Comparison of ENCODE assay signal across 12 mouse cellular contexts in the genomic region with DNA sequence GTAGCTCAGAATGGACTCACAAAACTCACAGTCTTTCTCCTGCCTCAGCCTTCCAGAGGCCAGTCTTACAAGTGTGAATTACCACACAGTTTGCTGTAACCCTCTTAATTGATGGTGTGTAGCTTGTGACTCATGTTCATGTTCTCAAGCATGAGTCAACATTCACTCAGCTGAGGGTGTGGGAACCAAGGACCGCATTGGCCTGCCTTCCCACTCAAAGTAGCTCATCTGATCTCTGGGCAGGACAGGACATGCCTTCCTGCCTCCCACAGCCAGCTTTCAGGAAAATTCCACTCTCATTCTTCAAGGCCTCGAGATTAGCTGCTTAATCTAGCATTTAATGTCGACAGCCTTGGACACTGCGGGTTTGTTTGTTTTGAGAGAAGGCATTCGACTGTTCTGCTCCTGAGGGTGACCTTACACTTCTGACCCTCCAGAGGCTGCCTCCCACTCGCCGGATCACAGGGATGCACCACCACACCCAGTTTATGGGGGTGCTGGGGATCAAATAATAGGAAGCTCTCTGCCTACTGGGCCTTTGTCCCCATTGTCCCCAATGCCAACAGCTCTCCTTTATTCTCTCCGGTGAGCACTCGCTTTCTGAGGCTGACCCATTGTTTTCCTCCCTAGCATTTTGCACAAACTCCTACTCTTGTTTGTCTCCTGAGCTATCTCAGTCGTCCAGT. TPM values are rescaled to one million over a fixed set of nuclear protein-coding genes. Genes with fewer than 3 reads are reported as not detected.
DNase-seq lines count a peak whose midpoint lies in the region; ATAC-seq and TF ChIP-seq lines count a peak whose summit lies in the region.
"Had no signal": no experiment of that assay in that cellular context is flagged by ENCODE, and none has a peak within 500 bp of the region (broad histone marks: within the 10 kb centered on the region; RNA-seq: fewer than 3 reads in every experiment).

No protein-coding gene starts in this region.

- POLR2A ChIA-PET in Patski (lab: Charles Lee) = interaction anchor here (1.0 kb wide), 1 partner anchor 11 kb away, joined by 3 read pairs; no protein-coding TSS in a partner anchor

- no peak overlapping the region for H3K4me2 ChIP-seq in midbrain, embryonic 16.5 days (ENCODE audit: low read length)

- CTCF ChIA-PET in Patski (lab: Charles Lee) = interaction anchor here (0.9 to 2.7 kb wide), 4 partner anchors 11 to 78 kb away, joined by 3 to 9 read pairs (median 3); no protein-coding TSS in a partner anchor

- WGBS in midbrain, embryonic 10.5 days = 39% methylated on average over 10 of the region's 10 CpGs
- 34% methylated on average over 10 of the region's 10 CpGs for WGBS in midbrain, embryonic 16.5 days

- H3K4me3 ChIP-seq in midbrain, embryonic 10.5 days = no peak overlapping the region
- H3K4me3 ChIP-seq in midbrain, embryonic 16.5 days (ENCODE audit: low read depth, low read length) = no peak overlapping the region
- H3K4me3 ChIP-seq in testis, adult 2 months (ENCODE audit: control insufficient read depth, low read depth, low read length) = no peak overlapping the region
- H3K4me3 ChIP-seq: heart, adult 2 months had no signal

- H3K27ac ChIP-seq in midbrain, embryonic 10.5 days (replicated peaks) = no peak overlapping the region
- H3K27ac ChIP-seq in midbrain, embryonic 16.5 days (ENCODE audit: low read length) = no peak overlapping the region
- peak overlapping the region; percentile 67 for H3K27ac ChIP-seq in testis, adult 2 months (ENCODE audit: control insufficient read depth, insufficient read depth, low read depth, low read length)
- H3K27ac ChIP-seq: heart, adult 2 months; liver, embryonic 14.5 days had no signal

- H3K27me3 ChIP-seq in midbrain, embryonic 10.5 days (ENCODE audit: low read depth, poor library complexity, severe bottlenecking) = no peaks in the 10 kb centered on the region
- no peaks in the 10 kb centered on the region for H3K27me3 ChIP-seq in midbrain, embryonic 16.5 days (ENCODE audit: control insufficient read depth, insufficient read depth, low read depth, low read length)
- H3K27me3 ChIP-seq in Patski = no peaks in the 10 kb centered on the region
- H3K27me3 ChIP-seq in testis, adult 2 months (ENCODE audit: control insufficient read depth, insufficient read depth, low read length) = no peaks in the 10 kb centered on the region

- no peak for ATAC-seq in midbrain, embryonic 16.5 days
- ATAC-seq in Patski = peak; percentile 93
- ATAC-seq in inflammation-experienced regulatory T-cells, adult 6 months = peak; percentile 17
- no peak for ATAC-seq in megakaryocyte-erythroid progenitor cell, adult 5-6 weeks (replicated peaks; ENCODE audit: low FRiP score, low TSS enrichment, poor library complexity, severe bottlenecking)
- ATAC-seq: hindbrain, embryonic 16.5 days had no signal

- H3K9ac ChIP-seq in midbrain, embryonic 16.5 days (ENCODE audit: low read depth, low read length) = no peak overlapping the region
- H3K9ac ChIP-seq: liver, embryonic 14.5 days had no signal

- DNase-seq in midbrain, embryonic 10.5 days (ENCODE audit: low spot score) = peak; percentile 12
- DNase-seq in Patski (ENCODE audit: low read depth, low spot score) = peak; percentile 46
- no peak for DNase-seq in gastrocnemius, postnatal 25 days
- DNase-seq in layer of hippocampus, postnatal 14 days (ENCODE audit: low spot score in 2 of 2) = no peak
- DNase-seq: cerebellum, adult 9-10 months; heart, adult 2 months had no signal

- 0 out of 2 replicates have a peak, but pooled peaks have one; percentile 9 for TF ChIP-seq POLR2A in testis, adult 2 months (IDR thresholded peaks at IDR 0.05; ENCODE audit: control insufficient read depth, low read depth, low read length)

- no peaks in the 10 kb centered on the region for H3K36me3 ChIP-seq in midbrain, embryonic 10.5 days
- no peaks in the 10 kb centered on the region for H3K36me3 ChIP-seq in midbrain, embryonic 16.5 days (ENCODE audit: control insufficient read depth, insufficient read depth, low read length)
- H3K36me3 ChIP-seq in testis, adult 2 months (ENCODE audit: control insufficient read depth, insufficient read depth, low read length) = no peaks in the 10 kb centered on the region

- H3K4me1 ChIP-seq in midbrain, embryonic 10.5 days = peaks cover 9% of the 10 kb centered on the region
- no peaks in the 10 kb centered on the region for H3K4me1 ChIP-seq in midbrain, embryonic 16.5 days (ENCODE audit: control insufficient read depth, insufficient read depth, low read length)
- H3K4me1 ChIP-seq in testis, adult 2 months (ENCODE audit: control insufficient read depth, insufficient read depth, low read length) = no peaks in the 10 kb centered on the region

- no peak for TF ChIP-seq CTCF in Patski (IDR thresholded peaks at IDR 0.05)
- TF ChIP-seq CTCF in testis, adult 2 months (IDR thresholded peaks at IDR 0.05; ENCODE audit: control insufficient read depth, insufficient read depth, insufficient replicate concordance, low read depth, low read length) = no peak

- H3K9me3 ChIP-seq in midbrain, embryonic 10.5 days (replicated peaks) = 0 out of 2 replicates have a peak, but pooled peaks cover 2% of the 10 kb centered on the region
- H3K9me3 ChIP-seq in midbrain, embryonic 16.5 days (replicated peaks; ENCODE audit: control insufficient read depth, low read length, poor library complexity, severe bottlenecking) = no peaks in the 10 kb centered on the region

- in situ Hi-C loops in Patski (cut with MboI; ENCODE audit: low pct_unique_long_range_greater_than_20kb) = no loop called here

RNA-seq across cellular contexts. Expression of gene Atf7ip, which starts 6.5 kb away (rescaled TPM):
- 37.4 and 45.7 TPM in 2 replicates for polyA plus RNA-seq in midbrain, embryonic 10.5 days (2016; fragmentation: Nextera tagmentation; extraction: Ambion mirVana)
- polyA plus RNA-seq in midbrain, embryonic 16.5 days (2015; fragmentation: Nextera tagmentation; extraction: Ambion mirVana) = 38.2 and 40.6 TPM in 2 replicates
- 19.9 TPM for polyA plus RNA-seq in Patski (2021)
- polyA plus RNA-seq in inflammation-experienced regulatory T-cells, adult 6 months (2017; shearing (Covaris generic)) = 10 to 100 TPM; 79.8 to 94.2 (median 91.2) TPM
- polyA plus RNA-seq in testis, adult 2 months (2012; rRNA removed) = 15.9 and 16.8 TPM in 2 replicates
- 121 and 135 TPM in 2 replicates for total RNA-seq in megakaryocyte-erythroid progenitor cell, adult 5-6 weeks (2014; fragmentation: Nextera tagmentation)
- total RNA-seq in megakaryocyte-erythroid progenitor cell, adult 5-6 weeks (2017) = 50.3 and 61.7 TPM in 2 replicates
- total RNA-seq in gastrocnemius, postnatal 25 days (2021) = 10 to 100 TPM; 38.2 to 43.5 TPM
- total RNA-seq in layer of hippocampus, postnatal 14 days (2021) = 100 to 1,000 TPM; 108 to 121 TPM

Comparison
In these comparisons a context has a peak if more than half of its experiments do, and no peak if none do; other contexts are left out.
1. DNase-seq: peak in midbrain, embryonic 10.5 days (single experiment) and Patski (single experiment); none in gastrocnemius, postnatal 25 days (single experiment) and layer of hippocampus, postnatal 14 days (0 of 2).
2. ATAC-seq: peak in Patski (single experiment) and inflammation-experienced regulatory T-cells, adult 6 months (single experiment); none in midbrain, embryonic 16.5 days (single experiment) and megakaryocyte-erythroid progenitor cell, adult 5-6 weeks (single experiment).